Mouse (Mus musculus): Measurements from ENCODE around the gene 4930432M17Rik.

- TF ChIP-seq POLR2A (IDR thresholded peaks at IDR 0.05; ENCODE audit: low read depth, low read length) = no peak
- TF ChIP-seq CTCF (conservative IDR thresholded peaks at IDR 0.05; ENCODE audit: insufficient read depth, insufficient read length, low read depth, low read length) = no peak
These were observed 39.9 kb upstream of the 4930432M17Rik start for GRCm38 (mm10) chr3:121630626-121631025.
